Mouse (Mus musculus) adrenal gland, postnatal 10 days (tissue): ENCODE measurements around the gene Cbarp. TPM values are rescaled to one million over a fixed set of nuclear protein-coding genes. Genes with fewer than 3 reads are reported as not detected.

ENCODE experiments used
- DNase-seq: peaks from one replicate; pipeline ENCODE4 v3.0.0; 2021; ENCODE audit warnings: mixed read lengths
- total RNA-seq, 2 experiments: library from RNA; stranded (reverse); gene quantifications; 2 replicates each; pipeline ENCODE4 v1.2.3; 2021

Cbarp gene
- total RNA-seq, 2 experiments from 2014 or later: 41.6 to 65.6 TPM

DNA sequence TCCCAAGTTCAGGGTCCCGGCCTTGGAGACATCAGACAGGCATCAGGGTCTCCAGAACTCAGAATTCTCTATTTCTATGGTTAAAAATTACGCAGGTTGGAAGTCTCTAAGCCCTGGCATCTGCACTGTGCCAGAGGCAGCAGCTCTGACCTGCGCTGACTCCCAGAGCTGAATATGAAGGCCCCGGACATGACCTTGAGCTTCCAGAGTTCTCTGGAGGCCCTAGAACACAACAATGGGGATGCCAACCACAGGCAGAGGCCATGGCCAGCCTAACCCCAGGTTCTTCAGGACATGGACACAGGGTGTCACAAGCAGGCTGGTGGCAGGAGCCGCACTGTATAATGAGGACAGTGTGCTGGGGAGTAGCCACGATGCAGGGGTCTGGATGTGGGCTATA, 46.5 kb downstream of the Cbarp start:
- DNase-seq: peak; percentile 77

DNA sequence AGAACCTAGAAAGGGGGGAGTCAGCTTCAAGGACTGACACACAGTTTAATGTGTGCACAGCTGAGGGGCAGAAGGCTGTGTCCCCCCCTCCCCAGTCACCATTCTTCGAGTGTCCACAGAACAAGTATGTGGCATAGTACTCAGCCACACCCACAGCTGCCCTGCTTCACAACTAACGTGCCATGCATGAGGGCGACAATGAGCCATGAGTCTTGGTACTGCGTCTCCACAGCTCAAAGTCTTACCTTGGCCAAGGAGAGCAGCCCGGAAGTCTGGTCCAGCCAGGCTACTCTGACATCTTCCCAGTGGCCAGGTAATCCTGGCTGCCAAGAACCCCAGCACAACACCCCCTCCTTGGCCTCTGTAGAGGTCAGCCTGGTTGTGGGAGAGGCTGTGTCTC, 47.9 kb downstream of the Cbarp start:
- no peak for DNase-seq

- no peak for DNase-seq
Observed at GRCm38 (mm10) chr10:80091527-80091926, 49.1 kb downstream of the Cbarp start.

- no peak for DNase-seq
Observed at GRCm38 (mm10) chr10:80089146-80089545, 51.5 kb downstream of the Cbarp start.

GRCm38 (mm10) chr10:80087483-80087882, 53.2 kb downstream of the Cbarp start:
- DNase-seq: no peak

DNA sequence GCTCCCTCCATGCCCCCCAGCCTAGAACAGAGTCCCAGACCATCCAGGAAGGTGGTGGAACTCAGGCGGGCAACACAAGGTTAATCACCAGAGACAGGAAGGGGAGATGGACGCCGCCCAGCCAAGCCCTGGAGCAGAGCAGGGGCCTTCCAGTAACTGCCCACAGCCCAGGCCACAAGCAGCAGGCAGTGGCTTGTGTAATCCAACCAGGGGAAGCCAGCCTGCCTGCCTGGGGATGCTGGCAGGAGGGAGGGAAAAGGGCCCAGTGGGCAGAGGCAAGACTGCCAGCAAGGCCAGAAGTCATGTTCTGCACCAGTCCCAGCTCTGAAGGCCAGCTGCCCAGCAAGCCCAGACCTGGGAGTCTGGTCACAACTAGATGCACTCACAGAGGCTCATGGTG, 53.8 kb downstream of the Cbarp start:
- peak; percentile 76 for DNase-seq

GRCm38 (mm10) chr10:80084817-80085487, 55.7 kb downstream of the Cbarp start:
- DNase-seq: peak; percentile 70

- no peak for DNase-seq
Observed at GRCm38 (mm10) chr10:80081075-80081474, 59.6 kb downstream of the Cbarp start.

Other genes starting within 250 kb of the Cbarp start
- gene Cfd, start 250.0 kb downstream of the Cbarp start, total RNA-seq: 100 to 1,000 TPM; 316 to 348 TPM
- gene Med16, start 231.9 kb downstream of the Cbarp start, total RNA-seq: 10 to 100 TPM; 48.1 to 50.8 TPM
- not detected for gene Gm26602, start 230.0 kb downstream of the Cbarp start, total RNA-seq
- 1 to 10 TPM in 1 of 2 experiments, under 1 TPM in 1; 0.69 to 1.8 TPM for gene Kiss1r, start 223.9 kb downstream of the Cbarp start, total RNA-seq
- gene R3hdm4, start 219.6 kb downstream of the Cbarp start, total RNA-seq: 10 to 100 TPM; 78.9 to 93.6 TPM
- 1 to 10 TPM; 6.3 to 8.1 TPM for gene Arid3a, start 213.8 kb downstream of the Cbarp start, total RNA-seq
- 10 to 100 TPM; 32.4 to 34.9 TPM for gene Wdr18, start 180.7 kb downstream of the Cbarp start, total RNA-seq
- gene Grin3b, start 170.1 kb downstream of the Cbarp start, total RNA-seq: under 1 TPM; 0.27 to 0.36 TPM
- 100 to 1,000 TPM; 143 to 146 TPM for gene Tmem259, start 156.5 kb downstream of the Cbarp start, total RNA-seq
- gene Cnn2, start 152.3 kb downstream of the Cbarp start, total RNA-seq: 10 to 100 TPM; 46.8 to 57.8 TPM
- 10 to 100 TPM; 16.0 to 19.8 TPM for gene Abca7, start 144.3 kb downstream of the Cbarp start, total RNA-seq
- 10 to 100 TPM; 11.9 to 12.7 TPM for gene Arhgap45, start 124.2 kb downstream of the Cbarp start, total RNA-seq
- gene Polr2e, start 101.0 kb downstream of the Cbarp start, total RNA-seq: 100 to 1,000 TPM in 1 of 2 experiments, 10 to 100 TPM in 1; 96.5 to 102 TPM
- 1,000 to 10,000 TPM; 1,132 to 1,146 TPM for gene Gpx4, start 93.7 kb downstream of the Cbarp start, total RNA-seq
- gene Sbno2, start 35.3 kb downstream of the Cbarp start, total RNA-seq: 10 to 100 TPM; 37.5 to 55.7 TPM
- gene Stk11, start 25.0 kb downstream of the Cbarp start, total RNA-seq: 100 to 1,000 TPM; 133 to 151 TPM
- 100 to 1,000 TPM; 982 to 996 TPM for gene Atp5d, start 2.2 kb downstream of the Cbarp start, total RNA-seq
- 100 to 1,000 TPM; 106 to 127 TPM for gene Midn, start 7.4 kb upstream of the Cbarp start, total RNA-seq
- gene Cirbp, start 25.1 kb upstream of the Cbarp start, total RNA-seq: 100 to 1,000 TPM; 102 to 168 TPM
- 1 to 10 TPM; 6.4 to 7.7 TPM for gene 1600002K03Rik, start 32.1 kb upstream of the Cbarp start, total RNA-seq
- gene Efna2, start 38.6 kb upstream of the Cbarp start, total RNA-seq: 1 to 10 TPM; 3.3 to 4.5 TPM
- gene Mum1, start 85.6 kb upstream of the Cbarp start, total RNA-seq: 10 to 100 TPM; 26.5 to 39.2 TPM
- gene Ndufs7, start 108.3 kb upstream of the Cbarp start, total RNA-seq: 100 to 1,000 TPM; 470 to 572 TPM
- gene Gamt, start 120.2 kb upstream of the Cbarp start, total RNA-seq: 100 to 1,000 TPM; 164 to 167 TPM
- 100 to 1,000 TPM in 1 of 2 experiments, 10 to 100 TPM in 1; 93.6 to 121 TPM for gene Dazap1, start 120.7 kb upstream of the Cbarp start, total RNA-seq
- gene Rps15, start 151.6 kb upstream of the Cbarp start, total RNA-seq: 1,000 to 10,000 TPM; 1,216 to 1,243 TPM
- gene Apc2, start 155.1 kb upstream of the Cbarp start, total RNA-seq: 1 to 10 TPM; 2.7 to 5.6 TPM
- gene 2310011J03Rik, start 179.7 kb upstream of the Cbarp start, total RNA-seq: 10 to 100 TPM; 24.0 to 26.7 TPM
- 1 to 10 TPM; 4.1 to 7.6 TPM for gene Pcsk4, start 188.7 kb upstream of the Cbarp start, total RNA-seq
- 10 to 100 TPM; 38.4 to 61.8 TPM for gene Reep6, start 189.1 kb upstream of the Cbarp start, total RNA-seq
- 10 to 100 TPM in 1 of 2 experiments, 1 to 10 TPM in 1; 7.6 to 18.7 TPM for gene Adamtsl5, start 207.6 kb upstream of the Cbarp start, total RNA-seq
- under 1 TPM in 1 of 2 experiments, not detected in 1; 0.12 TPM for gene Plk5, start 215.6 kb upstream of the Cbarp start, total RNA-seq
- 10 to 100 TPM; 19.6 to 21.8 TPM for gene Mex3d, start 246.8 kb upstream of the Cbarp start, total RNA-seq